Mouse (Mus musculus): ENCODE measurements around the gene Socs2.

- TF ChIP-seq CTCF (IDR thresholded peaks at IDR 0.05; ENCODE audit: low read depth) (no peak), EP300 (IDR thresholded peaks at IDR 0.05; ENCODE audit: low read depth) (no peak)
These were observed 49.3 kb downstream of the Socs2 start for GRCm38 (mm10) chr10:95367661-95368089.
